In the genomic region with DNA sequence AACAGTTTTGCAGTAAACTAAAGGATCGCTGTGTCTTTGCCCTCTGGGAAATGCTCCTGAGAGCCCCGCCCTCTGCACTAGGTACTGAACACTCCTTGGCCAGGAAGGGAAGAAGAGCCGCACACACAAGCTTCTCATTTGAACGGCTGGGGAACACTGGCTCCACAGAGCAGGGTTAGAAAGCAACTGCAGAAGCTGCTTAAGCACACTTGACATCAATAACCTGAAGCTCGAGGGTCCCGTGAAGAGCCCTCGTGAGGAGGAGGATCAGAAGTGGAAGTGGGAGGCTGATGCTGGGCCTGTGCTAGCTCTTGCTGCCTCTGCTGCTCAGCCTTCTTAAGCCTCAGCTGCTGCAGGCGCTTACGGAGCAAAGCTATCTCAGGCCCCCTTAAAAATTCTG, we compare ENCODE assay signal across 21 mouse cellular contexts.
DNase-seq lines count a peak whose midpoint lies in the region; ATAC-seq and TF ChIP-seq lines count a peak whose summit lies in the region.
"Had no signal": no experiment of that assay in that cellular context is flagged by ENCODE, and none has a peak within 500 bp of the region (broad histone marks: within the 10 kb centered on the region; RNA-seq: fewer than 3 reads in every experiment).

No protein-coding gene starts in this region.

- no peak overlapping the region for H3K4me3 ChIP-seq in midbrain, embryonic 12.5 days
- no peak overlapping the region for H3K4me3 ChIP-seq in midbrain, embryonic 11.5 days (ENCODE audit: low read depth, low read length)
- H3K4me3 ChIP-seq in kidney, adult 2 months (ENCODE audit: insufficient read depth, low read depth, low read length): no peak overlapping the region
- H3K4me3 ChIP-seq: embryonic facial prominence, embryonic 13.5 days; gastrocnemius, adult 2 months; heart, embryonic 12.5 days had no signal

- H3K4me1 ChIP-seq in midbrain, embryonic 12.5 days: no peaks in the 10 kb centered on the region
- no peaks in the 10 kb centered on the region for H3K4me1 ChIP-seq in midbrain, embryonic 11.5 days (ENCODE audit: control insufficient read depth, insufficient read depth, low read length)
- peaks cover 3% of the 10 kb centered on the region; the same call in 1 of the 2 replicates for H3K4me1 ChIP-seq in kidney, adult 2 months (ENCODE audit: control insufficient read depth, insufficient read depth, low read length)
- H3K4me1 ChIP-seq: embryonic facial prominence, embryonic 13.5 days; heart, embryonic 12.5 days had no signal

- no peak overlapping the region for H3K9ac ChIP-seq in midbrain, embryonic 12.5 days (replicated peaks)
- H3K9ac ChIP-seq in midbrain, embryonic 11.5 days (ENCODE audit: low read length): no peak overlapping the region
- H3K9ac ChIP-seq: embryonic facial prominence, embryonic 13.5 days; forebrain, postnatal 0 days; heart, embryonic 12.5 days; hindbrain, embryonic 14.5 days had no signal

- no peaks in the 10 kb centered on the region for H3K27me3 ChIP-seq in midbrain, embryonic 12.5 days
- no peaks in the 10 kb centered on the region for H3K27me3 ChIP-seq in midbrain, embryonic 11.5 days (ENCODE audit: control insufficient read depth, insufficient read depth, low read length)
- no peaks in the 10 kb centered on the region for H3K27me3 ChIP-seq in kidney, adult 2 months (replicated peaks; ENCODE audit: control insufficient read depth, insufficient read depth, low read length)
- H3K27me3 ChIP-seq: embryonic facial prominence, embryonic 13.5 days; heart, embryonic 12.5 days had no signal

- H3K4me2 ChIP-seq in midbrain, embryonic 12.5 days (replicated peaks): no peak overlapping the region
- no peak overlapping the region for H3K4me2 ChIP-seq in midbrain, embryonic 11.5 days
- H3K4me2 ChIP-seq: embryonic facial prominence, embryonic 13.5 days; heart, embryonic 12.5 days; hindbrain, embryonic 14.5 days; liver, embryonic 11.5 days had no signal

- H3K36me3 ChIP-seq in midbrain, embryonic 12.5 days: no peaks in the 10 kb centered on the region
- no peaks in the 10 kb centered on the region for H3K36me3 ChIP-seq in midbrain, embryonic 11.5 days (ENCODE audit: control insufficient read depth, insufficient read depth, low read length)
- no peaks in the 10 kb centered on the region for H3K36me3 ChIP-seq in kidney, adult 2 months (ENCODE audit: control insufficient read depth, insufficient read depth, low read length)
- H3K36me3 ChIP-seq: embryonic facial prominence, embryonic 13.5 days; heart, embryonic 12.5 days had no signal

- 0 out of 2 replicates have a peak, but pooled peaks have one; percentile 30 for ATAC-seq in midbrain, embryonic 12.5 days (ENCODE audit: low FRiP score, low read depth)
- no peak for ATAC-seq in midbrain, embryonic 11.5 days (ENCODE audit: low FRiP score)
- ATAC-seq: forebrain, postnatal 0 days had no signal

- no peaks in the 10 kb centered on the region for H3K9me3 ChIP-seq in midbrain, embryonic 12.5 days
- no peaks in the 10 kb centered on the region for H3K9me3 ChIP-seq in midbrain, embryonic 11.5 days (ENCODE audit: control insufficient read depth, low read length)
- H3K9me3 ChIP-seq: embryonic facial prominence, embryonic 13.5 days; heart, embryonic 12.5 days had no signal

- no peak overlapping the region for H3K27ac ChIP-seq in midbrain, embryonic 12.5 days (replicated peaks)
- no peak overlapping the region for H3K27ac ChIP-seq in midbrain, embryonic 11.5 days (ENCODE audit: low read depth, low read length)
- H3K27ac ChIP-seq in kidney, adult 2 months (ENCODE audit: insufficient read depth, low read depth, low read length): no peak overlapping the region
- H3K27ac ChIP-seq: embryonic facial prominence, embryonic 13.5 days; gastrocnemius, adult 2 months; hindbrain, embryonic 14.5 days; kidney, postnatal 0 days; macrophage had no signal

- TF ChIP-seq CTCF in kidney, adult 2 months (conservative IDR thresholded peaks at IDR 0.05; ENCODE audit: insufficient read depth, insufficient read length, low read depth, low read length): no peak

- WGBS in midbrain, embryonic 12.5 days: 66% methylated on average over 9 of the region's 9 CpGs
- 69% methylated on average over 9 of the region's 9 CpGs for WGBS in midbrain, embryonic 11.5 days
- 63% methylated on average over 9 of the region's 9 CpGs for WGBS in kidney, adult 2 months

- no peak for DNase-seq in midbrain, embryonic 11.5 days (ENCODE audit: low spot score, missing footprints)
- DNase-seq in brain, adult 2 months (ENCODE audit: low read depth, low spot score): peak; percentile 24
- peak; percentile 67 to 74 for DNase-seq in lung, adult 18-20 months
- peak; percentile 35 for DNase-seq in lung, postnatal 14 days
- DNase-seq in kidney, adult 2 months: no peak
- DNase-seq in T-cell, adult 2 months (ENCODE audit: low spot score): no peak
- DNase-seq in spleen, postnatal 36 days (ENCODE audit: low spot score in 2 of 2): no peak
- DNase-seq: adrenal gland, postnatal 36 days; cerebellum, adult 9-10 months; forebrain, postnatal 0 days; gastrocnemius, adult 2 months; heart, postnatal 14 days; retina, postnatal 1 day; thymus, postnatal 4 days had no signal

- no peak for TF ChIP-seq POLR2A in kidney, adult 2 months (IDR thresholded peaks at IDR 0.05; ENCODE audit: low read depth, low read length)

Comparison
In these comparisons a context has a peak if more than half of its experiments do, and no peak if none do; other contexts are left out.
1. DNase-seq: peak in brain, adult 2 months (single experiment), lung, adult 18-20 months (2 of 2) and lung, postnatal 14 days (single experiment); none in midbrain, embryonic 11.5 days (single experiment), kidney, adult 2 months (single experiment), T-cell, adult 2 months (single experiment) and spleen, postnatal 36 days (0 of 2).